9 mouse cellular contexts compared by ENCODE assay signal in genomic region chr3:79261816-79262316, GRCm38 (mm10). TPM values are rescaled to one million over a fixed set of nuclear protein-coding genes. Genes with fewer than 3 reads are reported as not detected.
DNase-seq lines count a peak whose midpoint lies in the region; ATAC-seq lines count a peak whose summit lies in the region.
"Had no signal": no experiment of that assay in that cellular context is flagged by ENCODE, and none has a peak within 500 bp of the region (broad histone marks: within the 10 kb centered on the region; RNA-seq: fewer than 3 reads in every experiment).

No protein-coding gene starts in this region.

- no peak overlapping the region for H3K4me3 ChIP-seq in hindbrain, embryonic 10.5 days
- H3K4me3 ChIP-seq in hindbrain, embryonic 14.5 days (replicated peaks; ENCODE audit: low read length), result no peak overlapping the region
- H3K4me3 ChIP-seq: neural tube, embryonic 13.5 days had no signal

- no peak for ATAC-seq in hindbrain, embryonic 14.5 days (ENCODE audit: low FRiP score)

- H3K4me1 ChIP-seq in hindbrain, embryonic 10.5 days (replicated peaks), result 0 out of 2 replicates have a peak, but pooled peaks cover 8% of the 10 kb centered on the region
- no peaks in the 10 kb centered on the region for H3K4me1 ChIP-seq in hindbrain, embryonic 14.5 days (replicated peaks; ENCODE audit: control insufficient read depth, insufficient read depth, low read length)
- H3K4me1 ChIP-seq: neural tube, embryonic 13.5 days had no signal

- H3K36me3 ChIP-seq in hindbrain, embryonic 10.5 days, result no peaks in the 10 kb centered on the region
- no peaks in the 10 kb centered on the region for H3K36me3 ChIP-seq in hindbrain, embryonic 14.5 days (replicated peaks; ENCODE audit: control insufficient read depth, insufficient read depth)
- H3K36me3 ChIP-seq: neural tube, embryonic 13.5 days had no signal

- H3K27ac ChIP-seq in hindbrain, embryonic 10.5 days, result no peak overlapping the region
- no peak overlapping the region for H3K27ac ChIP-seq in hindbrain, embryonic 14.5 days
- H3K27ac ChIP-seq: neural tube, embryonic 13.5 days had no signal

- 68% methylated on average over 6 of the region's 6 CpGs for WGBS in hindbrain, embryonic 10.5 days
- WGBS in hindbrain, embryonic 14.5 days, result 81% methylated on average over 6 of the region's 6 CpGs

- no peak overlapping the region for H3K4me2 ChIP-seq in hindbrain, embryonic 14.5 days (replicated peaks)
- H3K4me2 ChIP-seq: neural tube, embryonic 13.5 days had no signal

- no peaks in the 10 kb centered on the region for H3K27me3 ChIP-seq in hindbrain, embryonic 10.5 days (ENCODE audit: insufficient read depth, poor library complexity, severe bottlenecking)
- no peaks in the 10 kb centered on the region for H3K27me3 ChIP-seq in hindbrain, embryonic 14.5 days (ENCODE audit: control insufficient read depth, insufficient read depth, low read length)
- H3K27me3 ChIP-seq: neural tube, embryonic 13.5 days had no signal

- DNase-seq in hindbrain, embryonic 10.5 days (ENCODE audit: low spot score), result peak; percentile 20
- DNase-seq in hindbrain, embryonic 14.5 days (ENCODE audit: low spot score), result no peak
- DNase-seq in embryo, embryonic 10 days (ENCODE audit: low spot score), result peak; percentile 61
- DNase-seq in kidney, postnatal 14 days, result peak; percentile 79
- DNase-seq in mesoderm, embryonic 11.5 days (ENCODE audit: low read depth, low spot score), result peak; percentile 59
- no peak for DNase-seq in layer of hippocampus, postnatal 25 days (ENCODE audit: extremely low spot score in 1 of 2, low spot score in 1 of 2)
- DNase-seq in thymus, postnatal 36 days, result no peak
- DNase-seq in thymus, postnatal 10 days (ENCODE audit: low spot score in 2 of 2), result no peak

- no peak overlapping the region for H3K9ac ChIP-seq in hindbrain, embryonic 14.5 days
- H3K9ac ChIP-seq: neural tube, embryonic 13.5 days had no signal

- 0 out of 2 replicates have a peak, but pooled peaks cover 3% of the 10 kb centered on the region for H3K9me3 ChIP-seq in hindbrain, embryonic 10.5 days
- H3K9me3 ChIP-seq in hindbrain, embryonic 14.5 days (ENCODE audit: control insufficient read depth, low read length), result no peaks in the 10 kb centered on the region
- H3K9me3 ChIP-seq: neural tube, embryonic 13.5 days had no signal

RNA-seq across cellular contexts. Expression of gene Rapgef2, which starts 24.5 kb away (rescaled TPM):
- 4.8 and 5.2 TPM in 2 replicates for polyA plus RNA-seq in hindbrain, embryonic 10.5 days (2016; fragmentation: Nextera tagmentation; extraction: Ambion mirVana)
- 13.9 and 16.1 TPM in 2 replicates for polyA plus RNA-seq in hindbrain, embryonic 14.5 days (2014; fragmentation: Nextera tagmentation; extraction: Ambion mirVana)
- total RNA-seq in layer of hippocampus, postnatal 25 days (2021), result 100 to 1,000 TPM; 149 to 153 TPM

Comparison
In these comparisons a context has a peak if more than half of its experiments do, and no peak if none do; other contexts are left out.
1. DNase-seq: peak in hindbrain, embryonic 10.5 days (single experiment), embryo, embryonic 10 days (single experiment), kidney, postnatal 14 days (single experiment) and mesoderm, embryonic 11.5 days (single experiment); none in hindbrain, embryonic 14.5 days (single experiment), layer of hippocampus, postnatal 25 days (0 of 2), thymus, postnatal 36 days (0 of 2) and thymus, postnatal 10 days (0 of 2).